Mouse (Mus musculus): ENCODE results near the gene Pdpk1.

DNA sequence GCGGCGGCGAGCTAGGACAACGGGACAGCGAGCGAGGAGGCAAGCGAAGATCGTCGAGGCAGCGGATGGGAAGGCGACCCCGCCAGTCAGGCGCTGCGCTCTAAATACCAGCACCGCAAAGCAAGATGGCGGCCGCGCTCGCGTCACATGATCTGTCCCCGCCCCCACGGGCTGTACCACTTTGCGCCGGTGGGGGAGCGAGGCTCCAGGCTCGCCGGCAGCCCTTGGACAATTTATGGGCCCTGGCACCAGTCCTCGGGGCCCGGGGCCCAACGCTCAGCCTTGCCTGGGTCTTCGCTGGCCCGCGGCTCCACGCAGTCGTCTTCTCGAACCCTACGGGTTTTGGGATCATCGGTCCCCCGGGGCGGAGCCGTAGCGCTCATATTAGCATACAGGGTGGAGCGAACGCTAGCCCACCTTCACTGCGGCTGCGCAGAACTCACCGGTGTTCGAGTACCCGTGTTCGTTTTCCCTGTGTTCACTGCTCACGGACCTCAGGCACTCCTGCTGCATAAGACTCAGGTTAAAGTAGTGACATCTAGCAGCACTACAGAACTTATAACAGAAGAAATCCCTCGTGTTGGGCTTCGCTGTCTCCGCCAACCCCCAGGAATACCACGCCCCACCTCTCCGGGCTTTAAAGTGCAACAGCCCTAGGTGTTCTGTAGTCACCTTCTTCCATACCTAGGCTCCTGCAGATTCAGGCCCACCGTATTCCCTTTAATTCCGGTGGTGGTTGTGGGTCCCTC lies 18.8 kb upstream of the Pdpk1 start, which contains the start of gene Atp6v0c:
- TF ChIP-seq ZC3H11A (IDR thresholded peaks at IDR 0.05; ENCODE audit: borderline replicate concordance, low read depth, low read length) (no peak), ZNF384 (IDR thresholded peaks at IDR 0.05; ENCODE audit: low read depth, low read length) (no peak), HCFC1 (IDR thresholded peaks at IDR 0.05; ENCODE audit: borderline replicate concordance, insufficient read depth, low read length) (no peak)

All from ES-E14 (cell line).